Comparison of ENCODE assay signal across 28 mouse cellular contexts in the genomic region with DNA sequence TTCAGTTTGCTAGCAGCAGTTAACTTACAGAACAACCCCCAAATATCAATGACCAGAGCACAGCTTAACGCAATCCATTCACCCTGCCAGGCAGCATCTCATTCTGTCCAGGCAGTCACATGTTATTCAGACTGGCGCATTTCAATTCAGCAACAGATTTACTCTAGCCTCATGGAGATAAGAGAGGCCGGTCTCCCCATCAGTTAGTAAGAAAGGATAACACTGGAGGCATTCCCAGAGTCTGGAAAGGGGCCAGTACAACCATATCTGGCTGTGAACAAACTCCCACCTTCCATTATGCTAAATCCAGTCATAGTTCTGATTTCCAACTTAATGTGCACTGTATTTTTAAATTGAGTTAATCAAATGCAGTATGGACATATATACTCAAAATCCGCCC. TPM values are rescaled to one million over a fixed set of nuclear protein-coding genes. Genes with fewer than 3 reads are reported as not detected.
DNase-seq lines count a peak whose midpoint lies in the region; ATAC-seq lines count a peak whose summit lies in the region.
"Had no signal": no experiment of that assay in that cellular context is flagged by ENCODE, and none has a peak within 500 bp of the region (broad histone marks: within the 10 kb centered on the region; RNA-seq: fewer than 3 reads in every experiment).

No protein-coding gene starts in this region.

- H3K27ac ChIP-seq in heart, embryonic 14.5 days (replicated peaks in 1 of 2; ENCODE audit: control insufficient read depth in 1 of 2, insufficient read depth in 1 of 2, low read depth in 2 of 2, low read length in 2 of 2) = peak overlapping the region; percentile 45 to 46; a peak in 2 of 4 replicates
- H3K27ac ChIP-seq: embryonic facial prominence, embryonic 13.5 days; forebrain, embryonic 10.5 days; forebrain, embryonic 15.5 days; hindbrain, embryonic 12.5 days; hindbrain, postnatal 0 days; intestine, embryonic 15.5 days; liver, embryonic 12.5 days; midbrain, embryonic 12.5 days had no signal

- peak; percentile 3 for DNase-seq in adrenal gland, postnatal 14 days
- no peak for DNase-seq in adrenal gland, adult 8-10 months
- no peak for DNase-seq in heart, postnatal 36 days
- DNase-seq in layer of hippocampus, adult 18-20 months (ENCODE audit: low spot score in 2 of 2) = peak; percentile 72 to 83
- DNase-seq in layer of hippocampus, adult 9-10 months (ENCODE audit: low spot score) = no peak
- peak; percentile 47 for DNase-seq in telencephalon, adult 2 months (ENCODE audit: low read depth, low spot score)
- DNase-seq in thymus, adult 18-20 months = no peak
- DNase-seq: adrenal gland, postnatal 25 days; cerebellum, adult 18-20 months; cerebellum, postnatal 10 days; gastrocnemius, postnatal 25 days; heart, adult 18-20 months; kidney, adult 2 months; kidney, postnatal 36 days; left cerebral cortex, postnatal 4 days; liver, postnatal 0 days; lung, postnatal 36 days; right cerebral cortex, postnatal 14 days had no signal

- ATAC-seq in heart, embryonic 14.5 days (ENCODE audit: insufficient number of reproducible peaks, insufficient read depth, low FRiP score, low read depth) = no peak
- ATAC-seq: forebrain, embryonic 15.5 days; hindbrain, postnatal 0 days; intestine, embryonic 15.5 days; liver, embryonic 12.5 days; liver, postnatal 0 days had no signal

- WGBS in heart, embryonic 14.5 days = 28% methylated on average over 4 of the region's 4 CpGs

- H3K4me3 ChIP-seq in heart, embryonic 14.5 days (ENCODE audit: control insufficient read depth in 1 of 2, insufficient read depth in 1 of 2, low read depth in 1 of 2, low read length in 2 of 2) = no peak overlapping the region
- H3K4me3 ChIP-seq: embryonic facial prominence, embryonic 13.5 days; forebrain, embryonic 10.5 days; forebrain, embryonic 15.5 days; hindbrain, embryonic 12.5 days; intestine, embryonic 15.5 days; liver, embryonic 12.5 days; megakaryocyte, embryonic 14.5 days; midbrain, embryonic 12.5 days had no signal

- H3K36me3 ChIP-seq in heart, embryonic 14.5 days (ENCODE audit: control insufficient read depth, insufficient read depth, low read length) = peaks cover 67% of the 10 kb centered on the region

- H3K4me1 ChIP-seq in heart, embryonic 14.5 days (ENCODE audit: control insufficient read depth in 2 of 2, insufficient read depth in 2 of 2, low read length in 2 of 2) = peaks cover 32 to 55% of the 10 kb centered on the region in 2 experiments

- peak overlapping the region; percentile 28; the same call in 1 of the 2 replicates for H3K4me2 ChIP-seq in heart, embryonic 14.5 days (ENCODE audit: low read length)
- H3K4me2 ChIP-seq: embryonic facial prominence, embryonic 13.5 days; forebrain, embryonic 15.5 days; hindbrain, embryonic 12.5 days; intestine, embryonic 15.5 days; liver, embryonic 12.5 days; midbrain, embryonic 12.5 days had no signal

- H3K9ac ChIP-seq in heart, embryonic 14.5 days (ENCODE audit: low read length) = no peak overlapping the region
- H3K9ac ChIP-seq: embryonic facial prominence, embryonic 13.5 days; forebrain, embryonic 15.5 days; hindbrain, embryonic 12.5 days; intestine, embryonic 15.5 days; liver, embryonic 12.5 days; liver, postnatal 0 days; midbrain, embryonic 12.5 days had no signal

- H3K27me3 ChIP-seq in heart, embryonic 14.5 days (ENCODE audit: control insufficient read depth, insufficient read depth, low read length) = no peaks in the 10 kb centered on the region
- H3K27me3 ChIP-seq: embryonic facial prominence, embryonic 13.5 days; forebrain, embryonic 15.5 days; hindbrain, embryonic 12.5 days; intestine, embryonic 15.5 days; liver, embryonic 12.5 days; megakaryocyte, embryonic 14.5 days; midbrain, embryonic 12.5 days had no signal

- intact Hi-C loops in heart, postnatal 36 days (cut with DNase I) = no loop called here

- H3K9me3 ChIP-seq in heart, embryonic 14.5 days (ENCODE audit: control insufficient read depth, low read length) = no peaks in the 10 kb centered on the region
- H3K9me3 ChIP-seq: embryonic facial prominence, embryonic 13.5 days; forebrain, embryonic 15.5 days; hindbrain, embryonic 12.5 days; intestine, embryonic 15.5 days; liver, embryonic 12.5 days; midbrain, embryonic 12.5 days had no signal

RNA-seq across cellular contexts. Expression of gene Sec61a1, which starts 4.2 kb away (rescaled TPM):
- total RNA-seq in adrenal gland, postnatal 14 days (2021) = 157 and 179 TPM in 2 replicates
- 100 to 1,000 TPM; 178 to 239 (median 230) TPM for total RNA-seq in adrenal gland, adult 8-10 months (2022)
- polyA plus RNA-seq in heart, embryonic 14.5 days (2014; fragmentation: Nextera tagmentation; extraction: Ambion mirVana) = 161 and 166 TPM in 2 replicates
- 10 to 100 TPM; 46.7 to 47.7 TPM for total RNA-seq in heart, postnatal 36 days (2021)
- total RNA-seq in layer of hippocampus, adult 18-20 months (2021) = 10 to 100 TPM; 79.5 to 80.1 TPM

RNA-seq across cellular contexts. Expression of gene Ruvbl1, which starts 49.3 kb away (rescaled TPM):
- total RNA-seq in adrenal gland, postnatal 14 days (2021) = 34.6 and 35.3 TPM in 2 replicates
- 10 to 100 TPM; 32.4 to 39.5 (median 35.0) TPM for total RNA-seq in adrenal gland, adult 8-10 months (2022)
- polyA plus RNA-seq in heart, embryonic 14.5 days (2014; fragmentation: Nextera tagmentation; extraction: Ambion mirVana) = 68.9 and 72.2 TPM in 2 replicates
- 10 to 100 TPM; 15.8 to 18.1 TPM for total RNA-seq in heart, postnatal 36 days (2021)
- total RNA-seq in layer of hippocampus, adult 18-20 months (2021) = 10 to 100 TPM; 38.7 to 43.7 TPM

Comparison
In these comparisons a context has a peak if more than half of its experiments do, and no peak if none do; other contexts are left out.
1. DNase-seq: peak in adrenal gland, postnatal 14 days (single experiment), layer of hippocampus, adult 18-20 months (2 of 2) and telencephalon, adult 2 months (single experiment); none in adrenal gland, adult 8-10 months (single experiment), heart, postnatal 36 days (0 of 2), layer of hippocampus, adult 9-10 months (single experiment) and thymus, adult 18-20 months (0 of 2).